Mouse (Mus musculus) MEL (cell line): Measurements from ENCODE around the gene Mlip. TPM values are rescaled to one million over a fixed set of nuclear protein-coding genes. Genes with fewer than 3 reads are reported as not detected.

Experiments
- DNase-seq: peaks from one replicate; pipeline ENCODE4 v3.0.0; 2011; ENCODE audit warnings: low read depth, low spot score
- H3K27ac ChIP-seq: 2 replicates; pipeline ENCODE4 v1.5.1; 2012; ENCODE audit warnings: low read depth, mild to moderate bottlenecking, control low read depth, low read length, moderate library complexity; ENCODE audit not compliant: control insufficient read depth
- H3K27me3 ChIP-seq, 2 experiments: fragments of 150-350 bp in 1 of 2; sonication (generic) in 1 of 2; 2 replicates each; pipeline ENCODE4 v1.6.1; 2012; ENCODE audit warnings: low read length in 2 of 2, mild to moderate bottlenecking in 2 of 2, improper control_type of control experiment in 1 of 2, moderate library complexity in 1 of 2; ENCODE audit not compliant: insufficient read depth in 2 of 2, control insufficient read depth in 1 of 2
- H3K36me3 ChIP-seq, 2 experiments: 2 replicates each; pipeline ENCODE4 v1.6.1; 2012 to 2014; ENCODE audit warnings: low read length in 2 of 2, improper control_type of control experiment in 1 of 2, inconsistent platforms in 1 of 2, mild to moderate bottlenecking in 1 of 2; ENCODE audit not compliant: insufficient read depth in 2 of 2, control insufficient read depth in 1 of 2
- H3K4me1 ChIP-seq, 2 experiments: fragments of 150-350 bp in 1 of 2; sonication (generic) in 1 of 2; 2 replicates each; pipeline ENCODE4 v1.6.1; 2012; ENCODE audit warnings: low read length in 2 of 2, improper control_type of control experiment in 1 of 2, mild to moderate bottlenecking in 1 of 2; ENCODE audit not compliant: insufficient read depth in 2 of 2, control insufficient read depth in 1 of 2
- H3K4me3 ChIP-seq, 2 experiments: fragments of 150-350 bp in 1 of 2; sonication (generic) in 1 of 2; 2 replicates each; pipeline ENCODE4 v1.5.1; 2012; ENCODE audit warnings: low read depth in 2 of 2, low read length in 2 of 2, mild to moderate bottlenecking in 2 of 2, moderate library complexity in 2 of 2, control low read depth in 1 of 2, improper control_type of control experiment in 1 of 2; ENCODE audit not compliant: control insufficient read depth in 1 of 2, insufficient read depth in 1 of 2
- H3K79me2 ChIP-seq: 2 replicates; pipeline ENCODE4 v1.6.1; 2012; ENCODE audit warnings: mild to moderate bottlenecking, low read length, moderate library complexity; ENCODE audit not compliant: control insufficient read depth, poor library complexity, insufficient read depth
- H3K9ac ChIP-seq: 2 replicates; pipeline ENCODE4 v1.6.1; 2012; ENCODE audit warnings: low read depth, mild to moderate bottlenecking, control low read depth, low read length, moderate library complexity; ENCODE audit not compliant: control insufficient read depth, poor library complexity, severe bottlenecking
- H3K9me3 ChIP-seq: fragments of 150-350 bp; sonication (generic); replicated peaks from 2 replicates; pipeline ENCODE4 v1.6.1; 2012; ENCODE audit warnings: mild to moderate bottlenecking, low read length, improper control_type of control experiment, moderate library complexity; ENCODE audit not compliant: insufficient read depth
- BHLHE40 ChIP-seq: IDR thresholded peaks from 2 replicates; pipeline ENCODE4 v1.6.1; 2012; ENCODE audit warnings: low read depth, mild to moderate bottlenecking, inconsistent platforms, low read length, improper control_type of control experiment, borderline replicate concordance
- CHD1 ChIP-seq: IDR thresholded peaks from 2 replicates; pipeline ENCODE4 v1.6.1; 2012; ENCODE audit warnings: low read depth, mild to moderate bottlenecking, inconsistent platforms, low read length, improper control_type of control experiment
- CTCF ChIP-seq, 3 experiments: IDR thresholded peaks in 2 of 3; conservative IDR thresholded peaks in 1 of 3; 2 replicates each; pipeline ENCODE4 v1.5.1; 2011 to 2012; ENCODE audit warnings: low read length in 3 of 3, low read depth in 2 of 3, mild to moderate bottlenecking in 2 of 3, improper control_type of control experiment in 1 of 3, inconsistent platforms in 1 of 3, mixed read lengths in 1 of 3, moderate library complexity in 1 of 3; ENCODE audit not compliant: control insufficient read depth in 1 of 3, insufficient read depth in 1 of 3, poor library complexity in 1 of 3, severe bottlenecking in 1 of 3
- E2F4 ChIP-seq: IDR thresholded peaks from 2 replicates; pipeline ENCODE4 v1.6.1; 2011; ENCODE audit warnings: low read depth, low read length, improper control_type of control experiment, borderline replicate concordance
- EP300 ChIP-seq, 2 experiments: IDR thresholded peaks; 2 replicates each; pipeline ENCODE4 v1.6.1; 2011; ENCODE audit warnings: improper control_type of control experiment in 2 of 2, low read length in 2 of 2, low read depth in 1 of 2, mild to moderate bottlenecking in 1 of 2
- ETS1 ChIP-seq: IDR thresholded peaks from 2 replicates; pipeline ENCODE4 v1.6.1; 2012; ENCODE audit warnings: low read depth, mild to moderate bottlenecking, inconsistent platforms, low read length, improper control_type of control experiment, moderate library complexity
- GABPA ChIP-seq: IDR thresholded peaks from 2 replicates; pipeline ENCODE4 v1.6.1; 2012; ENCODE audit warnings: low read depth, mild to moderate bottlenecking, inconsistent platforms, low read length, improper control_type of control experiment, moderate library complexity
- HCFC1 ChIP-seq: IDR thresholded peaks from 2 replicates; pipeline ENCODE4 v1.6.1; 2012; ENCODE audit warnings: low read depth, mild to moderate bottlenecking, inconsistent platforms, low read length, improper control_type of control experiment, moderate library complexity
- JUND ChIP-seq: IDR thresholded peaks from 2 replicates; pipeline ENCODE4 v1.6.1; 2011; ENCODE audit warnings: low read depth, mild to moderate bottlenecking, improper control_type of control experiment, low read length
- KAT2A ChIP-seq: conservative IDR thresholded peaks from 2 replicates; pipeline ENCODE4 v1.6.1; 2012; ENCODE audit warnings: low read depth, low read length, improper control_type of control experiment, inconsistent platforms
- MAX ChIP-seq: IDR thresholded peaks from 2 replicates; pipeline ENCODE4 v1.6.1; 2011; ENCODE audit warnings: low read length, improper control_type of control experiment
- MEF2A ChIP-seq: IDR thresholded peaks from 2 replicates; pipeline ENCODE4 v1.6.1; 2014; ENCODE audit warnings: low read depth, mild to moderate bottlenecking, inconsistent platforms, low read length, improper control_type of control experiment; ENCODE audit not compliant: poor library complexity, insufficient replicate concordance, severe bottlenecking; ENCODE audit errors: extremely low read depth
- MYB ChIP-seq: IDR thresholded peaks from 2 replicates; pipeline ENCODE4 v1.6.1; 2011; ENCODE audit warnings: mild to moderate bottlenecking, low read depth, low read length, improper control_type of control experiment
- MYC ChIP-seq: IDR thresholded peaks from 2 replicates; pipeline ENCODE4 v1.6.1; 2011; ENCODE audit warnings: low read depth, mild to moderate bottlenecking, low read length, improper control_type of control experiment, moderate library complexity
- NELFE ChIP-seq: IDR thresholded peaks from 2 replicates; pipeline ENCODE4 v1.6.1; 2011; ENCODE audit warnings: low read depth, low read length, improper control_type of control experiment
- TAL1 ChIP-seq: IDR thresholded peaks from 2 replicates; pipeline ENCODE4 v1.6.1; 2012; ENCODE audit warnings: mild to moderate bottlenecking, inconsistent platforms, low read length, moderate library complexity, mixed read lengths
- TBP ChIP-seq: IDR thresholded peaks from 2 replicates; pipeline ENCODE4 v1.8.0; 2011; ENCODE audit warnings: low read depth, low read length, improper control_type of control experiment
- TCF12 ChIP-seq: IDR thresholded peaks from 2 replicates; pipeline ENCODE4 v1.6.1; 2014; ENCODE audit warnings: low read depth, mild to moderate bottlenecking, inconsistent platforms, low read length, improper control_type of control experiment, moderate library complexity
- UBTF ChIP-seq: IDR thresholded peaks from 2 replicates; pipeline ENCODE4 v1.6.1; 2012; ENCODE audit warnings: low read depth, mild to moderate bottlenecking, inconsistent platforms, low read length, improper control_type of control experiment, moderate library complexity, borderline replicate concordance; ENCODE audit not compliant: insufficient read depth
- ZMIZ1 ChIP-seq: IDR thresholded peaks from 2 replicates; pipeline ENCODE4 v1.6.1; 2012; ENCODE audit warnings: low read depth, mild to moderate bottlenecking, inconsistent platforms, low read length, improper control_type of control experiment, moderate library complexity
- ZNF384 ChIP-seq: IDR thresholded peaks from 2 replicates; pipeline ENCODE4 v1.6.1; 2012; ENCODE audit warnings: low read depth, mild to moderate bottlenecking, inconsistent platforms, low read length, improper control_type of control experiment
- polyA plus RNA-seq, 2 experiments: library from polyadenylated mRNA; stranded (reverse) in 1 of 2; unstranded in 1 of 2; fragments of >175 nt in 1 of 2; fragments of >200 nt in 1 of 2; gene quantifications; 2 replicates each; pipeline versions ENCODE4 v1.2.1 to v1.2.4; 2012; ENCODE audit warnings: low replicate concordance in 2 of 2, low read depth in 1 of 2; ENCODE audit not compliant: insufficient read length in 2 of 2, insufficient read depth in 1 of 2, missing spikeins in 1 of 2
- total RNA-seq: library from RNA; depleted of rRNA; stranded (reverse); fragments of 300-350 nt; gene quantifications from 2 replicates; pipeline ENCODE4 v1.2.3, GENCODE M21; 2012

Gene Mlip
- total and polyA plus RNA-seq, 3 experiments: 0.04 TPM; not detected in 2

GRCm38 (mm10) chr9:77398856-77399631 lies 46.3 kb upstream of the Mlip start:
- TF ChIP-seq GABPA: no peak
- TF ChIP-seq MYC: 0 out of 2 replicates have a peak, but pooled peaks have one; percentile 2
- no peak overlapping the region for H3K4me3 ChIP-seq
- DNase-seq: peak; percentile 47
- peaks cover 0 to 1% of the 10 kb centered on the region in 2 experiments; a peak in 1 of 4 replicates for H3K27me3 ChIP-seq
- no peaks in the 10 kb centered on the region for H3K79me2 ChIP-seq
- H3K9me3 ChIP-seq: no peaks in the 10 kb centered on the region
- peaks cover 0 to 8% of the 10 kb centered on the region in 2 experiments; a peak in 2 of 4 replicates for H3K36me3 ChIP-seq
- peaks cover 0 to 2% of the 10 kb centered on the region in 2 experiments; a peak in 1 of 4 replicates for H3K4me1 ChIP-seq
- H3K9ac ChIP-seq: no peak overlapping the region
- no peak overlapping the region for H3K27ac ChIP-seq

DNA sequence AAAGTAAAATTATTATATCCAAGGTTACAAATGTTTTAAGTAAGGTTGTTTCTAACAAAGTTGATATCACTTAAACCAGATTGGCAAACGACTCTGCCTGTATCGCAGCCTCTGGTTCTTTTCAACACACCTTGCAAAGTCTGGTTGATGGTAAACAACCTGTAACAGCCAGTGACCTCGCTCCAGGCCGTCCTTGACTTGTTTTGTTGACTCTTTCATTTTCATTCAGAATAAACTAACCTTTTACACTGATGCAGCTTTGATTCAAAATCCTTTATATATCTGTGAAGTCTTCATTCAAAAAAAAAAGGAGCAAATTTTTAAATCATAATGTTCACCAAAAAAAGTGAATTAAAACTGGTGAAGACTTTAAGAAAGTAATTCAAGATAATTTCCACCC lies 44.3 kb upstream of the Mlip start:
- no peak overlapping the region for H3K4me3 ChIP-seq
- no peaks in the 10 kb centered on the region for H3K79me2 ChIP-seq
- peaks cover 0 to 2% of the 10 kb centered on the region in 2 experiments; a peak in 1 of 4 replicates for H3K4me1 ChIP-seq
- H3K36me3 ChIP-seq: peaks cover 0 to 8% of the 10 kb centered on the region in 2 experiments; a peak in 2 of 4 replicates
- no peaks in the 10 kb centered on the region for H3K9me3 ChIP-seq
- no peak for TF ChIP-seq ZNF384
- TF ChIP-seq TCF12: no peak
- no peak for TF ChIP-seq NELFE
- no peak for TF ChIP-seq CHD1
- no peak for TF ChIP-seq TBP
- TF ChIP-seq E2F4: no peak
- no peak for TF ChIP-seq TAL1
- no peak for TF ChIP-seq UBTF
- no peak for TF ChIP-seq ETS1
- no peak for TF ChIP-seq MAX
- no peak for TF ChIP-seq EP300 (IDR thresholded peaks at IDR 0.05; ENCODE audit: low read depth in 1 of 2, low read length in 2 of 2)
- TF ChIP-seq ZMIZ1: no peak
- TF ChIP-seq MYC: no peak
- TF ChIP-seq MEF2A: no peak
- TF ChIP-seq HCFC1: no peak
- no peak for TF ChIP-seq CTCF (IDR thresholded peaks at IDR 0.05 in 2 of 3, conservative IDR thresholded peaks at IDR 0.05 in 1 of 3; ENCODE audit: control insufficient read depth in 1 of 3, insufficient read depth in 1 of 3, low read depth in 2 of 3, low read length in 3 of 3, poor library complexity in 1 of 3, severe bottlenecking in 1 of 3)
- no peak for TF ChIP-seq KAT2A
- TF ChIP-seq BHLHE40: no peak
- no peak for TF ChIP-seq MYB
- no peak for TF ChIP-seq JUND
- H3K9ac ChIP-seq: no peak overlapping the region
- no peak for DNase-seq
- H3K27me3 ChIP-seq: peaks cover 2 to 4% of the 10 kb centered on the region in 2 experiments; a peak in 2 of 4 replicates
- H3K27ac ChIP-seq: no peak overlapping the region
